Comparison of ENCODE assay signal across 22 mouse cellular contexts in genomic region chr7:137012687-137013086, GRCm38 (mm10).
DNase-seq lines count a peak whose midpoint lies in the region; ATAC-seq lines count a peak whose summit lies in the region.
"Had no signal": no experiment of that assay in that cellular context is flagged by ENCODE, and none has a peak within 500 bp of the region (broad histone marks: within the 10 kb centered on the region; RNA-seq: fewer than 3 reads in every experiment).

No protein-coding gene starts in this region.

- no peak for DNase-seq in embryonic facial prominence, embryonic 10.5 days (ENCODE audit: low spot score)
- peak; percentile 31 for DNase-seq in heart, embryonic 10.5 days (ENCODE audit: low spot score)
- no peak for DNase-seq in heart, postnatal 36 days
- DNase-seq in thymus, adult 18-20 months, result no peak
- DNase-seq: adrenal gland, adult 8-10 months; adrenal gland, postnatal 14 days; adrenal gland, postnatal 36 days; B cell, adult 2 months; cerebellum, adult 11-12 months; cerebellum, adult 2 months; cerebellum, adult 9-10 months; cerebellum, postnatal 25 days; forebrain, postnatal 0 days had no signal

- H3K4me3 ChIP-seq in embryonic facial prominence, embryonic 12.5 days, result no peak overlapping the region
- no peak overlapping the region for H3K4me3 ChIP-seq in embryonic facial prominence, embryonic 10.5 days
- H3K4me3 ChIP-seq in heart, embryonic 10.5 days, result no peak overlapping the region
- no peak overlapping the region for H3K4me3 ChIP-seq in embryonic facial prominence, embryonic 13.5 days
- H3K4me3 ChIP-seq: forebrain, embryonic 13.5 days; forebrain, embryonic 15.5 days had no signal

- peak overlapping the region; percentile 26; the same call in 1 of the 2 replicates for H3K27ac ChIP-seq in embryonic facial prominence, embryonic 12.5 days
- no peak overlapping the region for H3K27ac ChIP-seq in embryonic facial prominence, embryonic 10.5 days (replicated peaks)
- no peak overlapping the region for H3K27ac ChIP-seq in heart, embryonic 10.5 days
- no peak overlapping the region for H3K27ac ChIP-seq in embryonic facial prominence, embryonic 13.5 days
- H3K27ac ChIP-seq: forebrain, embryonic 13.5 days; forebrain, embryonic 15.5 days had no signal

- H3K9me3 ChIP-seq in embryonic facial prominence, embryonic 12.5 days, result no peaks in the 10 kb centered on the region
- no peaks in the 10 kb centered on the region for H3K9me3 ChIP-seq in embryonic facial prominence, embryonic 10.5 days
- H3K9me3 ChIP-seq in heart, embryonic 10.5 days, result 0 out of 2 replicates have a peak, but pooled peaks cover 2% of the 10 kb centered on the region
- H3K9me3 ChIP-seq in embryonic facial prominence, embryonic 13.5 days, result no peaks in the 10 kb centered on the region
- H3K9me3 ChIP-seq: forebrain, embryonic 13.5 days; forebrain, embryonic 15.5 days had no signal

- peak overlapping the region; percentile 27; the same call in 1 of the 2 replicates for H3K4me2 ChIP-seq in embryonic facial prominence, embryonic 12.5 days (replicated peaks)
- peak overlapping the region; percentile 27; the same call in 1 of the 2 replicates for H3K4me2 ChIP-seq in embryonic facial prominence, embryonic 13.5 days
- H3K4me2 ChIP-seq: forebrain, embryonic 13.5 days; forebrain, embryonic 15.5 days had no signal

- no peaks in the 10 kb centered on the region for H3K27me3 ChIP-seq in embryonic facial prominence, embryonic 12.5 days
- no peaks in the 10 kb centered on the region; the same call in 1 of the 2 replicates for H3K27me3 ChIP-seq in embryonic facial prominence, embryonic 10.5 days (replicated peaks; ENCODE audit: low read depth, poor library complexity, severe bottlenecking)
- 0 out of 2 replicates have a peak, but pooled peaks cover 8% of the 10 kb centered on the region for H3K27me3 ChIP-seq in heart, embryonic 10.5 days (ENCODE audit: insufficient read depth, poor library complexity, severe bottlenecking)
- no peaks in the 10 kb centered on the region; the same call in 1 of the 2 replicates for H3K27me3 ChIP-seq in embryonic facial prominence, embryonic 13.5 days
- H3K27me3 ChIP-seq: CH12.LX; forebrain, embryonic 13.5 days; forebrain, embryonic 15.5 days; Patski had no signal

- no peak overlapping the region for H3K9ac ChIP-seq in embryonic facial prominence, embryonic 12.5 days
- H3K9ac ChIP-seq in embryonic facial prominence, embryonic 13.5 days, result no peak overlapping the region
- H3K9ac ChIP-seq: forebrain, embryonic 13.5 days; forebrain, embryonic 15.5 days; forebrain, postnatal 0 days had no signal

- ATAC-seq in embryonic facial prominence, embryonic 12.5 days (ENCODE audit: insufficient number of reproducible peaks, insufficient read depth, low FRiP score, low TSS enrichment), result no peak
- ATAC-seq in embryonic facial prominence, embryonic 13.5 days (ENCODE audit: insufficient number of reproducible peaks, insufficient read depth, low FRiP score, low TSS enrichment, low read depth), result no peak
- ATAC-seq: activated CD4-positive, CD25-positive, alpha-beta regulatory T cell, adult 4 months; CD4-positive, CD25-positive, alpha-beta regulatory T cell, adult 4 months; forebrain, embryonic 13.5 days; forebrain, embryonic 15.5 days; forebrain, postnatal 0 days; Patski had no signal

- H3K4me1 ChIP-seq in embryonic facial prominence, embryonic 12.5 days, result peaks cover 26% of the 10 kb centered on the region
- peaks cover 17% of the 10 kb centered on the region for H3K4me1 ChIP-seq in embryonic facial prominence, embryonic 10.5 days
- H3K4me1 ChIP-seq in heart, embryonic 10.5 days, result 0 out of 2 replicates have a peak, but pooled peaks cover 14% of the 10 kb centered on the region
- H3K4me1 ChIP-seq in embryonic facial prominence, embryonic 13.5 days, result peaks cover 29% of the 10 kb centered on the region
- H3K4me1 ChIP-seq: forebrain, embryonic 13.5 days; forebrain, embryonic 15.5 days had no signal

- H3K36me3 ChIP-seq in embryonic facial prominence, embryonic 12.5 days, result no peaks in the 10 kb centered on the region
- no peaks in the 10 kb centered on the region for H3K36me3 ChIP-seq in embryonic facial prominence, embryonic 10.5 days (replicated peaks)
- no peaks in the 10 kb centered on the region for H3K36me3 ChIP-seq in heart, embryonic 10.5 days
- no peaks in the 10 kb centered on the region for H3K36me3 ChIP-seq in embryonic facial prominence, embryonic 13.5 days
- H3K36me3 ChIP-seq: forebrain, embryonic 15.5 days; G1E had no signal

- intact Hi-C loops in heart, postnatal 36 days (cut with DNase I), result no loop called here

- WGBS in embryonic facial prominence, embryonic 12.5 days, result 33% methylated on average over 8 of the region's 8 CpGs
- WGBS in embryonic facial prominence, embryonic 10.5 days, result 70% methylated on average over 8 of the region's 8 CpGs
- 75% methylated on average over 8 of the region's 8 CpGs for WGBS in heart, embryonic 10.5 days
- 22% methylated on average over 8 of the region's 8 CpGs for WGBS in embryonic facial prominence, embryonic 13.5 days
